Mouse (Mus musculus): ENCODE measurements at regions not wholly inside any gene's neighbourhood (a gene's known extent, or its start where the extent isn't known, plus 50 kb on each side); places are given as distances from the start of the nearest gene placed in this dataset.

GRCm38 (mm10) chr15:90021746-90022312, 180.2 kb upstream of the Syt10 start:
- no peak overlapping the region for H3K4me3 ChIP-seq (ENCODE audit: low read depth, low read length)
- no peaks in the 10 kb centered on the region for H3K9me3 ChIP-seq (ENCODE audit: low read depth, low read length)
- no peak for ATAC-seq (ENCODE audit: insufficient read depth)
- peak; percentile 2 for DNase-seq
- H3K36me3 ChIP-seq (ENCODE audit: insufficient read depth): no peaks in the 10 kb centered on the region
- H3K27me3 ChIP-seq (ENCODE audit: insufficient read depth, low read length): no peaks in the 10 kb centered on the region
- H3K4me1 ChIP-seq (ENCODE audit: insufficient read depth): no peaks in the 10 kb centered on the region
- no peak for TF ChIP-seq CTCF (IDR thresholded peaks at IDR 0.05; ENCODE audit: low read depth)
- H3K9ac ChIP-seq: no peak overlapping the region
- no peak overlapping the region for H3K4me2 ChIP-seq
- H3K27ac ChIP-seq (ENCODE audit: low read depth): no peak overlapping the region

- no peak for DNase-seq
- 72% methylated on average over 4 of the region's 4 CpGs for WGBS
- ATAC-seq (ENCODE audit: insufficient read depth): no peak
These were observed 181.5 kb upstream of the Syt10 start for GRCm38 (mm10) chr15:90023164-90023563.

GRCm38 (mm10) chr15:90034356-90034755, 189.8 kb upstream of the Alg10b start:
- Histone ChIP-seq H3K4me3 (ENCODE audit: low read depth, low read length) (no peak overlapping the region), H3K4me1 (ENCODE audit: insufficient read depth) (no peaks in the 10 kb centered on the region), H3K9ac (no peak overlapping the region), H3K27ac (ENCODE audit: low read depth) (no peak overlapping the region), H3K27me3 (ENCODE audit: insufficient read depth, low read length) (no peaks in the 10 kb centered on the region), H3K4me2 (no peak overlapping the region), H3K9me3 (ENCODE audit: low read depth, low read length) (no peaks in the 10 kb centered on the region), H3K36me3 (ENCODE audit: insufficient read depth) (no peaks in the 10 kb centered on the region)
- 77% methylated on average over 2 of the region's 2 CpGs for WGBS
- no peak for TF ChIP-seq CTCF (IDR thresholded peaks at IDR 0.05; ENCODE audit: low read depth)
- ATAC-seq (ENCODE audit: insufficient read depth): no peak
- DNase-seq: no peak

More at GRCm38 (mm10) chr15:90023164-90023563, 181.5 kb upstream of the Syt10 start:
- Histone ChIP-seq H3K9me3 (ENCODE audit: low read depth, low read length) (no peaks in the 10 kb centered on the region), H3K4me1 (ENCODE audit: insufficient read depth) (no peaks in the 10 kb centered on the region), H3K4me3 (ENCODE audit: low read depth, low read length) (no peak overlapping the region), H3K36me3 (ENCODE audit: insufficient read depth) (no peaks in the 10 kb centered on the region), H3K9ac (no peak overlapping the region), H3K27ac (ENCODE audit: low read depth) (no peak overlapping the region), H3K27me3 (ENCODE audit: insufficient read depth, low read length) (no peaks in the 10 kb centered on the region), H3K4me2 (no peak overlapping the region)
- TF ChIP-seq CTCF (IDR thresholded peaks at IDR 0.05; ENCODE audit: low read depth): no peak

GRCm38 (mm10) chr15:90045683-90046082, 178.4 kb upstream of the Alg10b start:
- no peaks in the 10 kb centered on the region for H3K9me3 ChIP-seq (ENCODE audit: low read depth, low read length)
- H3K9ac ChIP-seq: no peak overlapping the region
- no peak overlapping the region for H3K27ac ChIP-seq (ENCODE audit: low read depth)
- DNase-seq (no peak), ATAC-seq (ENCODE audit: insufficient read depth) (no peak)
- no peaks in the 10 kb centered on the region for H3K27me3 ChIP-seq (ENCODE audit: insufficient read depth, low read length)
- H3K4me3 ChIP-seq (ENCODE audit: low read depth, low read length): no peak overlapping the region
- no peak overlapping the region for H3K4me2 ChIP-seq
- H3K4me1 ChIP-seq (ENCODE audit: insufficient read depth): no peaks in the 10 kb centered on the region
- WGBS: 68% methylated on average over 5 of the region's 5 CpGs
- no peak for TF ChIP-seq CTCF (IDR thresholded peaks at IDR 0.05; ENCODE audit: low read depth)
- H3K36me3 ChIP-seq (ENCODE audit: insufficient read depth): no peaks in the 10 kb centered on the region

GRCm38 (mm10) chr15:90062021-90062420, 162.1 kb upstream of the Alg10b start:
- ATAC-seq (ENCODE audit: insufficient read depth): no peak
- H3K4me1 ChIP-seq (ENCODE audit: insufficient read depth): no peaks in the 10 kb centered on the region
- H3K4me3 ChIP-seq (ENCODE audit: low read depth, low read length): no peak overlapping the region
- WGBS: 35% methylated on average over 7 of the region's 7 CpGs
- DNase-seq: no peak
- no peak overlapping the region for H3K27ac ChIP-seq (ENCODE audit: low read depth)
- H3K9ac ChIP-seq: no peak overlapping the region
- TF ChIP-seq CTCF (IDR thresholded peaks at IDR 0.05; ENCODE audit: low read depth): no peak
- H3K4me2 ChIP-seq: no peak overlapping the region
- no peaks in the 10 kb centered on the region for H3K9me3 ChIP-seq (ENCODE audit: low read depth, low read length)
- H3K27me3 ChIP-seq (ENCODE audit: insufficient read depth, low read length): no peaks in the 10 kb centered on the region
- H3K36me3 ChIP-seq (ENCODE audit: insufficient read depth): no peaks in the 10 kb centered on the region

- no peaks in the 10 kb centered on the region for H3K27me3 ChIP-seq (ENCODE audit: insufficient read depth, low read length)
- no peak overlapping the region for H3K4me3 ChIP-seq (ENCODE audit: low read depth, low read length)
- H3K4me1 ChIP-seq (ENCODE audit: insufficient read depth): no peaks in the 10 kb centered on the region
- no peaks in the 10 kb centered on the region for H3K36me3 ChIP-seq (ENCODE audit: insufficient read depth)
- H3K27ac ChIP-seq (ENCODE audit: low read depth): no peak overlapping the region
- H3K9me3 ChIP-seq (ENCODE audit: low read depth, low read length): no peaks in the 10 kb centered on the region
- 42% methylated on average over 3 of the region's 3 CpGs for WGBS
- no peak overlapping the region for H3K9ac ChIP-seq
- DNase-seq: no peak
- H3K4me2 ChIP-seq: no peak overlapping the region
- ATAC-seq (ENCODE audit: insufficient read depth): no peak
- no peak for TF ChIP-seq CTCF (IDR thresholded peaks at IDR 0.05; ENCODE audit: low read depth)
These were observed 158.3 kb upstream of the Alg10b start for GRCm38 (mm10) chr15:90065768-90066167.

- Histone ChIP-seq H3K9ac (no peak overlapping the region), H3K27ac (ENCODE audit: low read depth) (no peak overlapping the region), H3K4me2 (no peak overlapping the region), H3K4me1 (ENCODE audit: insufficient read depth) (no peaks in the 10 kb centered on the region), H3K4me3 (ENCODE audit: low read depth, low read length) (no peak overlapping the region), H3K27me3 (ENCODE audit: insufficient read depth, low read length) (no peaks in the 10 kb centered on the region), H3K36me3 (ENCODE audit: insufficient read depth) (no peaks in the 10 kb centered on the region), H3K9me3 (ENCODE audit: low read depth, low read length) (no peaks in the 10 kb centered on the region)
- WGBS: 62% methylated on average over 6 of the region's 6 CpGs
- no peak for DNase-seq
- no peak for TF ChIP-seq CTCF (IDR thresholded peaks at IDR 0.05; ENCODE audit: low read depth)
- no peak for ATAC-seq (ENCODE audit: insufficient read depth)
These were observed 152.0 kb upstream of the Alg10b start for GRCm38 (mm10) chr15:90072078-90072477.
